ENCODE assay signal across 11 mouse cellular contexts in the genomic region with DNA sequence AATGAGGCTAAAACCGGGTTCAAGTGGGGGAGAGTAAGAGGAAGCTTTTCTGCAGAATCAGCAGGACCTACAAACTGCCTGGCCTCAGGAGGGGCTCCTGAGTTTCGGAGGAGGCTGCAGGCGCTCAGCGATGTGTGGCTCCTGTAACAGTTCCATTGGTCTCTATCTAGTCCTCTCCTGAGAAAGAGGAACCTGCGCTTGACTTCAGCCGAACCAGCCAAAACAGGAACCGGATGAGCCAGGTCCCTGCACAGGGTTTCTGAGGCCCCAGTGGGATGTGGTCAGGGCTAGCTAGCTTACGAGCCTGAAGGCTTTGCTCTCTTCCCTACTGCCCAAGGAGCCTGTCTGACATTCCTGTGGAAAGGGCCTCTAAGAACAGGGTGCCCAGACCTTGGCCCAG. TPM values are rescaled to one million over a fixed set of nuclear protein-coding genes. Genes with fewer than 3 reads are reported as not detected.
DNase-seq lines count a peak whose midpoint lies in the region; ATAC-seq and TF ChIP-seq lines count a peak whose summit lies in the region.
"Had no signal": no experiment of that assay in that cellular context is flagged by ENCODE, and none has a peak within 500 bp of the region (broad histone marks: within the 10 kb centered on the region; RNA-seq: fewer than 3 reads in every experiment).

No protein-coding gene starts in this region.

- ATAC-seq in lung, postnatal 0 days, result no peak
- no peak for ATAC-seq in hindbrain, embryonic 11.5 days (ENCODE audit: low FRiP score)
- ATAC-seq: forebrain, embryonic 16.5 days had no signal

- no peak overlapping the region for H3K9ac ChIP-seq in lung, postnatal 0 days (replicated peaks; ENCODE audit: low read depth)
- H3K9ac ChIP-seq in hindbrain, embryonic 11.5 days (ENCODE audit: low read depth, low read length), result no peak overlapping the region
- H3K9ac ChIP-seq: hindbrain, embryonic 12.5 days had no signal

- H3K9me3 ChIP-seq in lung, postnatal 0 days (ENCODE audit: low read length), result no peaks in the 10 kb centered on the region
- no peaks in the 10 kb centered on the region for H3K9me3 ChIP-seq in hindbrain, embryonic 11.5 days (ENCODE audit: control insufficient read depth, low read length)
- H3K9me3 ChIP-seq: hindbrain, embryonic 12.5 days had no signal

- H3K4me1 ChIP-seq in lung, postnatal 0 days (ENCODE audit: insufficient read depth, low read depth, low read length), result peaks cover 3% of the 10 kb centered on the region; the same call in 1 of the 2 replicates
- no peaks in the 10 kb centered on the region for H3K4me1 ChIP-seq in hindbrain, embryonic 11.5 days (replicated peaks; ENCODE audit: control insufficient read depth, insufficient read depth, low read length)
- H3K4me1 ChIP-seq: hindbrain, embryonic 12.5 days had no signal

- H3K4me3 ChIP-seq in lung, postnatal 0 days (ENCODE audit: low read depth, low read length), result no peak overlapping the region
- H3K4me3 ChIP-seq in hindbrain, embryonic 11.5 days (ENCODE audit: low read depth, low read length), result no peak overlapping the region
- H3K4me3 ChIP-seq: hindbrain, embryonic 12.5 days had no signal

- H3K36me3 ChIP-seq in lung, postnatal 0 days (ENCODE audit: insufficient read depth, low read length), result no peaks in the 10 kb centered on the region
- no peaks in the 10 kb centered on the region for H3K36me3 ChIP-seq in hindbrain, embryonic 11.5 days (ENCODE audit: control insufficient read depth, insufficient read depth, low read length)
- H3K36me3 ChIP-seq: hindbrain, embryonic 12.5 days had no signal

- TF ChIP-seq CTCF in lung, postnatal 0 days (IDR thresholded peaks at IDR 0.05), result no peak

- H3K27ac ChIP-seq in lung, postnatal 0 days (ENCODE audit: low read length), result no peak overlapping the region
- H3K27ac ChIP-seq in hindbrain, embryonic 11.5 days (ENCODE audit: low read depth, low read length), result no peak overlapping the region
- H3K27ac ChIP-seq: hindbrain, embryonic 12.5 days had no signal

- peak; percentile 41 for DNase-seq in lung, postnatal 0 days (ENCODE audit: low spot score)
- DNase-seq in lung, postnatal 10 days, result no peak
- DNase-seq in induced T-regulatory cell, adult 2 months (ENCODE audit: low read depth), result peak; percentile 80
- DNase-seq in monocyte, adult 2 months (ENCODE audit: low read depth in 1 of 2, low spot score in 2 of 2), result peak; percentile 61 to 78
- peak; percentile 62 for DNase-seq in thymus, postnatal 4 days
- DNase-seq in hindbrain, embryonic 11.5 days (ENCODE audit: low spot score), result no peak
- no peak for DNase-seq in frontal cortex, postnatal 10 days (ENCODE audit: low spot score in 2 of 2)
- DNase-seq in retina, postnatal 1 day, result no peak

- no peak overlapping the region for H3K4me2 ChIP-seq in lung, postnatal 0 days (replicated peaks; ENCODE audit: low read depth, low read length)
- H3K4me2 ChIP-seq in hindbrain, embryonic 11.5 days (replicated peaks; ENCODE audit: low read depth, low read length), result no peak overlapping the region
- H3K4me2 ChIP-seq: hindbrain, embryonic 12.5 days had no signal

- H3K27me3 ChIP-seq in lung, postnatal 0 days (replicated peaks; ENCODE audit: insufficient read depth, low read length), result no peaks in the 10 kb centered on the region
- no peaks in the 10 kb centered on the region for H3K27me3 ChIP-seq in hindbrain, embryonic 11.5 days (ENCODE audit: control insufficient read depth, insufficient read depth, low read length)

- TF ChIP-seq EP300 in lung, postnatal 0 days (IDR thresholded peaks at IDR 0.05), result no peak

- 65% methylated on average over 8 of the region's 8 CpGs for WGBS in lung, postnatal 0 days
- WGBS in hindbrain, embryonic 11.5 days, result 74% methylated on average over 8 of the region's 8 CpGs

RNA-seq across cellular contexts. Expression of a gene that starts 12.3 kb away (rescaled TPM):
- 5.1 TPM in 2 replicates for polyA plus RNA-seq in lung, postnatal 0 days (2015; fragmentation: Nextera tagmentation; extraction: Ambion mirVana)
- polyA plus RNA-seq in hindbrain, embryonic 11.5 days (2014; fragmentation: Nextera tagmentation; extraction: Ambion mirVana), result 0.54 and 1.0 TPM in 2 replicates

RNA-seq across cellular contexts. Expression of a gene that starts 32.7 kb away (rescaled TPM):
- 0.19 and 0.35 TPM in 2 replicates for polyA plus RNA-seq in lung, postnatal 0 days (2015; fragmentation: Nextera tagmentation; extraction: Ambion mirVana)
- polyA plus RNA-seq in hindbrain, embryonic 11.5 days (2014; fragmentation: Nextera tagmentation; extraction: Ambion mirVana), result 16.6 and 23.8 TPM in 2 replicates
- polyA plus RNA-seq: stomach, embryonic 16.5 days had no signal

RNA-seq across cellular contexts. Expression of a gene that starts 45.0 kb away (rescaled TPM):
- 6.0 and 6.4 TPM in 2 replicates for polyA plus RNA-seq in lung, postnatal 0 days (2015; fragmentation: Nextera tagmentation; extraction: Ambion mirVana)
- 12.1 and 15.2 TPM in 2 replicates for polyA plus RNA-seq in hindbrain, embryonic 11.5 days (2014; fragmentation: Nextera tagmentation; extraction: Ambion mirVana)

Comparison
In these comparisons a context has a peak if more than half of its experiments do, and no peak if none do; other contexts are left out.
1. DNase-seq: peak in lung, postnatal 0 days (single experiment), induced T-regulatory cell, adult 2 months (single experiment), monocyte, adult 2 months (2 of 2) and thymus, postnatal 4 days (single experiment); none in lung, postnatal 10 days (single experiment), hindbrain, embryonic 11.5 days (single experiment), frontal cortex, postnatal 10 days (0 of 2) and retina, postnatal 1 day (single experiment).
2. RNA of a gene that starts 32.7 kb away (polyA plus RNA-seq): 16.6 to 23.8 TPM in hindbrain, embryonic 11.5 days; 0.19 to 0.35 TPM in lung, postnatal 0 days; every median in the first group is over 10 times any median in the second.